Mouse (Mus musculus) kidney, postnatal 4 days (tissue): ENCODE data around the gene Gm13283.
A peak's percentile ranks its signal among the peaks of the same experiment; 100 is the strongest.
"Not testable (repeated sequence)": the region's sequence is repeated elsewhere in the genome, so short reads cannot be mapped to it uniquely, and the experiment has no call there.

Source experiments
- DNase-seq, 2 experiments: peaks; one replicate each; pipeline ENCODE4 v3.0.0; 2021; ENCODE audit warnings: mixed read lengths in 2 of 2

The Gm13283 gene

GRCm38 (mm10) chr4:88759610-88760268, at the start of gene Gm13283:
Gene Gm13283 (plus strand): TSS chr4:88760119.
- DNase-seq, result peak; percentile 44 to 61

- DNase-seq, result no peak
Observed at GRCm38 (mm10) chr4:88714281-88714680, 45.6 kb upstream of the Gm13283 start.

- DNase-seq, result no peak
Observed at GRCm38 (mm10) chr4:88715059-88715458, 44.9 kb upstream of the Gm13283 start.

- no peak for DNase-seq
Observed at GRCm38 (mm10) chr4:88718715-88719114, 41.2 kb upstream of the Gm13283 start.

- peak; percentile 94 to 96 for DNase-seq
Observed at GRCm38 (mm10) chr4:88721791-88722721, 37.9 kb upstream of the Gm13283 start, which contains the start of the genes Gm26566 and Klhl9. Gene Gm26566 (plus strand): TSS chr4:88721805. Gene Klhl9 (minus strand): TSS chr4:88722465.

- no peak for DNase-seq
Observed at GRCm38 (mm10) chr4:88723497-88724090, 36.3 kb upstream of the Gm13283 start.

GRCm38 (mm10) chr4:88726727-88727126, 33.2 kb upstream of the Gm13283 start:
- no peak for DNase-seq

- DNase-seq, result peak; percentile 45 to 70
Observed at GRCm38 (mm10) chr4:88727324-88727723, 32.6 kb upstream of the Gm13283 start.

- peak; percentile 85 to 87 for DNase-seq
Observed at GRCm38 (mm10) chr4:88738480-88738879, 21.4 kb upstream of the Gm13283 start.

- no peak for DNase-seq
Observed at GRCm38 (mm10) chr4:88739036-88739435, 20.9 kb upstream of the Gm13283 start.

- no peak for DNase-seq
Observed at GRCm38 (mm10) chr4:88741426-88741825, 18.5 kb upstream of the Gm13283 start.

- DNase-seq, result no peak
Observed at GRCm38 (mm10) chr4:88742771-88743371, 17.0 kb upstream of the Gm13283 start.

- DNase-seq, result no peak
Observed at GRCm38 (mm10) chr4:88744207-88744606, 15.7 kb upstream of the Gm13283 start.

- DNase-seq, result no peak
Observed at GRCm38 (mm10) chr4:88749926-88750325, 10.0 kb upstream of the Gm13283 start.

- DNase-seq, result peak; percentile 59 to 61
Observed at GRCm38 (mm10) chr4:88754818-88755340, 5.0 kb upstream of the Gm13283 start, which contains the start of gene Gm13271. Gene Gm13271 (plus strand): TSS chr4:88754868.

- DNase-seq, result peak in 1 of 2 experiments; percentile 27
Observed at GRCm38 (mm10) chr4:88756581-88757513, 3.1 kb upstream of the Gm13283 start.

- DNase-seq, result peak; percentile 87 to 91
Observed at GRCm38 (mm10) chr4:88757628-88758031, 2.3 kb upstream of the Gm13283 start.

- not testable (repeated sequence) for DNase-seq
Observed at GRCm38 (mm10) chr4:88758751-88759150, 1.2 kb upstream of the Gm13283 start.

GRCm38 (mm10) chr4:88760431-88760830, 512 bp downstream of the Gm13283 start:
- DNase-seq, result peak; percentile 80 to 89

- peak; percentile 67 to 74 for DNase-seq
Observed at GRCm38 (mm10) chr4:88761776-88762175, 1.9 kb downstream of the Gm13283 start.

- peak in 1 of 2 experiments; percentile 22 for DNase-seq
Observed at GRCm38 (mm10) chr4:88762341-88762740, 2.4 kb downstream of the Gm13283 start.
